9 mouse cellular contexts compared by ENCODE assay signal in the genomic region with DNA sequence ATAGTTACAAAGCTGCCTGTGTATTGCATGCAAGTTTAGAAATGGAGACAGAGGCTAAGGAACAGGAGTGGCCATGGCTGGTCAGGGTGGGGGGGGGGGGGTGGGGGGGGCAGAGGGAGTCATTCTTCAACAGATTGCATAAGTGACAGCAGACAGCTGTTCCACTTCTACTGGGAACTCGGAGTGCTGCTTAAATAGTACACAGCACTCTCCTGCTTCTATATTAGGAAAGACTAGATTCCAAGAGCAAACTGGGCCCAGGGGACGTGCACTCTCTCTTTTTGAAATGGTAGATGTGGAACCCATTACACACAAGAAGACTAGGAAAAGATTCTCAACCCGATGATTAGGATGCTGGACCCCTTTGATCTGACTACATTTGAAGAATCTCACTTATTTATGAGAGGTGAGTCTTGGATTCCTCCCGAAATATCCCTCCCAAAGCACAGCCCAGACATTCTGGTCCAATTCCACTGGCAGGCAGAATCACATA. TPM values are rescaled to one million over a fixed set of nuclear protein-coding genes. Genes with fewer than 3 reads are reported as not detected.
DNase-seq lines count a peak whose midpoint lies in the region; ATAC-seq and TF ChIP-seq lines count a peak whose summit lies in the region.
"Had no signal": no experiment of that assay in that cellular context is flagged by ENCODE, and none has a peak within 500 bp of the region (broad histone marks: within the 10 kb centered on the region; RNA-seq: fewer than 3 reads in every experiment).

Gene Gm15737, plus strand, starts transcription at position 269 of the 493 bp plus-strand sequence.

- H3K4me2 ChIP-seq in embryonic facial prominence, embryonic 11.5 days (ENCODE audit: low read depth, low read length): no peak within 1 kb of the TSS
- no peak within 1 kb of the TSS for H3K4me2 ChIP-seq in limb, embryonic 15.5 days
- H3K4me2 ChIP-seq in forebrain, postnatal 0 days (ENCODE audit: low read depth): no peak within 1 kb of the TSS
- H3K4me2 ChIP-seq: hindbrain, embryonic 15.5 days had no signal

- peak; percentile 35 for DNase-seq in layer of hippocampus, adult 9-11 months
- DNase-seq in layer of hippocampus, postnatal 36 days: no peak
- peak; percentile 46 for DNase-seq in embryonic facial prominence, embryonic 11.5 days (ENCODE audit: low spot score)
- peak; percentile 64 for DNase-seq in heart, postnatal 25 days (ENCODE audit: low spot score)
- DNase-seq in cerebellum, postnatal 10 days: no peak
- no peak for DNase-seq in cerebellum, adult 9-11 months
- no peak for DNase-seq in forebrain, postnatal 0 days

- no peak within 1 kb of the TSS for H3K27ac ChIP-seq in embryonic facial prominence, embryonic 11.5 days (replicated peaks; ENCODE audit: low read depth, low read length)
- peak within 1 kb of the TSS; percentile 22 for H3K27ac ChIP-seq in limb, embryonic 15.5 days
- H3K27ac ChIP-seq in forebrain, postnatal 0 days (ENCODE audit: low read depth, low read length): no peak within 1 kb of the TSS
- H3K27ac ChIP-seq: hindbrain, embryonic 15.5 days had no signal

- no peaks in the 10 kb centered on the region for H3K36me3 ChIP-seq in embryonic facial prominence, embryonic 11.5 days (replicated peaks; ENCODE audit: control insufficient read depth, insufficient read depth, low read depth, low read length)
- peaks cover 10% of the 10 kb centered on the region; the same call in 1 of the 2 replicates for H3K36me3 ChIP-seq in limb, embryonic 15.5 days
- H3K36me3 ChIP-seq in forebrain, postnatal 0 days (ENCODE audit: insufficient read depth): no peaks in the 10 kb centered on the region
- H3K36me3 ChIP-seq: hindbrain, embryonic 15.5 days had no signal

- H3K4me3 ChIP-seq in embryonic facial prominence, embryonic 11.5 days (ENCODE audit: low read depth, low read length): no peak within 1 kb of the TSS
- H3K4me3 ChIP-seq in limb, embryonic 15.5 days: no peak within 1 kb of the TSS
- H3K4me3 ChIP-seq in forebrain, postnatal 0 days (ENCODE audit: low read depth, low read length): no peak within 1 kb of the TSS
- H3K4me3 ChIP-seq: hindbrain, embryonic 15.5 days had no signal

- 40% methylated on average over 4 of the region's 4 CpGs for WGBS in embryonic facial prominence, embryonic 11.5 days
- WGBS in limb, embryonic 15.5 days: 23% methylated on average over 4 of the region's 4 CpGs
- WGBS in forebrain, postnatal 0 days: 66% methylated on average over 4 of the region's 4 CpGs

- H3K27me3 ChIP-seq in embryonic facial prominence, embryonic 11.5 days (ENCODE audit: control insufficient read depth, insufficient read depth, low read length): no peaks in the 10 kb centered on the region
- H3K27me3 ChIP-seq in limb, embryonic 15.5 days: no peaks in the 10 kb centered on the region
- no peaks in the 10 kb centered on the region for H3K27me3 ChIP-seq in forebrain, postnatal 0 days (ENCODE audit: insufficient read depth, low read length)
- H3K27me3 ChIP-seq: hindbrain, embryonic 15.5 days had no signal

- H3K9ac ChIP-seq in embryonic facial prominence, embryonic 11.5 days (replicated peaks; ENCODE audit: low read length): no peak within 1 kb of the TSS
- no peak within 1 kb of the TSS for H3K9ac ChIP-seq in limb, embryonic 15.5 days
- H3K9ac ChIP-seq in forebrain, postnatal 0 days: no peak within 1 kb of the TSS
- H3K9ac ChIP-seq: hindbrain, embryonic 15.5 days had no signal

- intact Hi-C loops in heart, postnatal 25 days (cut with DNase I): loop anchor here (1.0 to 2.0 kb wide), 2 partner anchors 19 to 72 kb away; no protein-coding TSS in a partner anchor

- no peaks in the 10 kb centered on the region; the same call in 1 of the 2 replicates for H3K4me1 ChIP-seq in embryonic facial prominence, embryonic 11.5 days (ENCODE audit: control insufficient read depth, insufficient read depth, low read length)
- H3K4me1 ChIP-seq in limb, embryonic 15.5 days: peaks cover 13% of the 10 kb centered on the region
- no peaks in the 10 kb centered on the region for H3K4me1 ChIP-seq in forebrain, postnatal 0 days (ENCODE audit: insufficient read depth)

- no peaks in the 10 kb centered on the region for H3K9me3 ChIP-seq in embryonic facial prominence, embryonic 11.5 days (replicated peaks; ENCODE audit: control insufficient read depth, low read length)
- no peaks in the 10 kb centered on the region for H3K9me3 ChIP-seq in limb, embryonic 15.5 days
- no peaks in the 10 kb centered on the region for H3K9me3 ChIP-seq in forebrain, postnatal 0 days (ENCODE audit: low read length)
- H3K9me3 ChIP-seq: hindbrain, embryonic 15.5 days had no signal

- TF ChIP-seq CTCF in forebrain, postnatal 0 days (IDR thresholded peaks at IDR 0.05; ENCODE audit: low read depth): no peak

- no peak for ATAC-seq in embryonic facial prominence, embryonic 11.5 days (replicated peaks; ENCODE audit: insufficient number of reproducible peaks, low FRiP score, low TSS enrichment, low read depth)
- ATAC-seq in limb, embryonic 15.5 days (ENCODE audit: insufficient number of reproducible peaks, low FRiP score, low TSS enrichment, low read depth): 0 out of 2 replicates have a peak, but pooled peaks have one; percentile 35
- ATAC-seq in forebrain, postnatal 0 days: no peak

RNA-seq across cellular contexts. Expression of gene Gm15737, which starts in this region (rescaled TPM):
- not detected for total RNA-seq in layer of hippocampus, postnatal 36 days (2021)
- polyA plus RNA-seq in embryonic facial prominence, embryonic 11.5 days (2014; fragmentation: Nextera tagmentation; extraction: Ambion mirVana): 0.07 TPM in 1 of 2 replicates, not detected in the other
- under 1 TPM; 0.29 to 0.39 TPM for total RNA-seq in heart, postnatal 25 days (2021)
- 0.05 and 0.10 TPM in 2 replicates for polyA plus RNA-seq in limb, embryonic 15.5 days (2015; fragmentation: Nextera tagmentation; extraction: Ambion mirVana)
- not detected in 2 replicates for total RNA-seq in forebrain, postnatal 0 days (2014; rRNA removed)
- not detected in 2 replicates for polyA plus RNA-seq in forebrain, postnatal 0 days (2015; fragmentation: Nextera tagmentation; extraction: Ambion mirVana)
- polyA plus RNA-seq: hindbrain, embryonic 15.5 days had no signal

Comparison
In these comparisons a context has a peak if more than half of its experiments do, and no peak if none do; other contexts are left out.
1. Peak in DNase-seq in embryonic facial prominence, embryonic 11.5 days; RNA of the gene not detected or under 1 TPM.
2. Peak in DNase-seq in heart, postnatal 25 days; RNA of the gene not detected or under 1 TPM.
3. Peak in ATAC-seq and H3K27ac ChIP-seq in limb, embryonic 15.5 days; RNA of the gene not detected or under 1 TPM.